Mouse (Mus musculus) midbrain, embryonic 15.5 days (tissue): ENCODE data around the gene Nop53. TPM values are rescaled to one million over a fixed set of nuclear protein-coding genes. Genes with fewer than 3 reads are reported as not detected.

Experiments
- ATAC-seq: fragments of 200-750 bp; cut with Nextera tagmentation; replicated peaks from 2 replicates; pipeline ENCODE4 v1.8.0; 2017; ENCODE audit warnings: moderate TSS enrichment
- H3K27ac ChIP-seq: fragments of 300-500 bp; sonication (generic); 2 replicates; pipeline ENCODE4 v1.5.1; 2015; ENCODE audit warnings: mild to moderate bottlenecking, inconsistent platforms
- H3K27me3 ChIP-seq: fragments of 300-500 bp; sonication (generic); replicated peaks from 2 replicates; pipeline ENCODE4 v1.6.1; 2015; ENCODE audit warnings: inconsistent platforms
- H3K36me3 ChIP-seq: fragments of 300-500 bp; sonication (generic); replicated peaks from 2 replicates; pipeline ENCODE4 v1.6.1; 2015; ENCODE audit warnings: inconsistent platforms
- H3K4me1 ChIP-seq: fragments of 300-500 bp; sonication (generic); 2 replicates; pipeline ENCODE4 v1.6.1; 2015; ENCODE audit warnings: inconsistent platforms
- H3K4me2 ChIP-seq: fragments of 300-500 bp; sonication (generic); 2 replicates; pipeline ENCODE4 v1.6.1; 2015; ENCODE audit warnings: inconsistent platforms, mild to moderate bottlenecking, moderate library complexity
- H3K4me3 ChIP-seq: fragments of 300-500 bp; sonication (generic); 2 replicates; pipeline ENCODE4 v1.5.1; 2015; ENCODE audit warnings: mild to moderate bottlenecking, inconsistent platforms
- H3K9ac ChIP-seq: fragments of 300-500 bp; sonication (generic); 2 replicates; pipeline ENCODE4 v1.6.1; 2015; ENCODE audit warnings: mild to moderate bottlenecking, inconsistent platforms
- H3K9me3 ChIP-seq: fragments of 300-500 bp; sonication (generic); 2 replicates; pipeline ENCODE4 v1.6.1; 2016; ENCODE audit warnings: inconsistent platforms
- WGBS: fragments of 180-500 bp; shearing (Covaris S2); methylation state at CpG from one replicate; pipeline ENCODE4 v1.1.7; 2015; ENCODE audit warnings: mixed read lengths; 5-methylcytosine and 5-hydroxymethylcytosine counted together
- polyA plus RNA-seq: library from polyadenylated mRNA; unstranded; fragments of >200 nt; fragmentation: Nextera tagmentation; extraction: Ambion mirVana; gene quantifications from 2 replicates; pipeline ENCODE4 v1.2.1, GENCODE M21; 2015

Gene Nop53
- polyA plus RNA-seq, 1 experiment from 2014 or later = 114 TPM

GRCm38 (mm10) chr7:15914751-15915150 lies 31.1 kb downstream of the Nop53 start:
- Histone ChIP-seq H3K4me2 (no peak overlapping the region), H3K4me1 (peaks cover 1% of the 10 kb centered on the region), H3K4me3 (no peak overlapping the region), H3K27me3 (no peaks in the 10 kb centered on the region), H3K9me3 (no peaks in the 10 kb centered on the region), H3K27ac (no peak overlapping the region), H3K36me3 (peaks cover 19% of the 10 kb centered on the region; the same call in 1 of the 2 replicates), H3K9ac (no peak overlapping the region)
- no peak for ATAC-seq
- 83% methylated on average over 2 of the region's 2 CpGs for WGBS

GRCm38 (mm10) chr7:15914252-15914651 lies 31.6 kb downstream of the Nop53 start:
- no peak for ATAC-seq
- no peaks in the 10 kb centered on the region for H3K4me1 ChIP-seq
- no peak overlapping the region for H3K9ac ChIP-seq
- H3K4me2 ChIP-seq = no peak overlapping the region
- H3K36me3 ChIP-seq = peaks cover 14% of the 10 kb centered on the region; the same call in 1 of the 2 replicates
- no peaks in the 10 kb centered on the region for H3K27me3 ChIP-seq
- H3K9me3 ChIP-seq = no peaks in the 10 kb centered on the region
- H3K4me3 ChIP-seq = no peak overlapping the region
- 49% methylated on average over 2 of the region's 2 CpGs for WGBS
- H3K27ac ChIP-seq = no peak overlapping the region

GRCm38 (mm10) chr7:15912183-15912582 lies 33.7 kb downstream of the Nop53 start:
- no peak overlapping the region for H3K9ac ChIP-seq
- H3K27ac ChIP-seq = no peak overlapping the region
- H3K27me3 ChIP-seq = no peaks in the 10 kb centered on the region
- H3K4me3 ChIP-seq = no peak overlapping the region
- no peak overlapping the region for H3K4me2 ChIP-seq
- peak; percentile 68 for ATAC-seq
- H3K4me1 ChIP-seq = no peaks in the 10 kb centered on the region
- H3K36me3 ChIP-seq = peaks cover 4% of the 10 kb centered on the region; the same call in 1 of the 2 replicates
- H3K9me3 ChIP-seq = no peaks in the 10 kb centered on the region
- WGBS = 0% methylated on average over 4 of the region's 4 CpGs

GRCm38 (mm10) chr7:15910521-15910920 lies 35.4 kb downstream of the Nop53 start:
- no peak overlapping the region for H3K9ac ChIP-seq
- no peaks in the 10 kb centered on the region for H3K9me3 ChIP-seq
- 87% methylated on average over 5 of the region's 5 CpGs for WGBS
- ATAC-seq = no peak
- H3K36me3 ChIP-seq = no peaks in the 10 kb centered on the region
- no peaks in the 10 kb centered on the region for H3K27me3 ChIP-seq
- no peak overlapping the region for H3K4me2 ChIP-seq
- no peaks in the 10 kb centered on the region for H3K4me1 ChIP-seq
- no peak overlapping the region for H3K4me3 ChIP-seq
- H3K27ac ChIP-seq = no peak overlapping the region

- WGBS = 84% methylated on average over 8 of the region's 8 CpGs
- H3K4me2 ChIP-seq = no peak overlapping the region
- no peak for ATAC-seq
- H3K4me1 ChIP-seq = no peaks in the 10 kb centered on the region
- H3K27ac ChIP-seq = no peak overlapping the region
- H3K9me3 ChIP-seq = no peaks in the 10 kb centered on the region
- H3K36me3 ChIP-seq = no peaks in the 10 kb centered on the region
- no peak overlapping the region for H3K9ac ChIP-seq
- no peak overlapping the region for H3K4me3 ChIP-seq
- no peaks in the 10 kb centered on the region for H3K27me3 ChIP-seq
Observed at GRCm38 (mm10) chr7:15907971-15908590, 37.8 kb downstream of the Nop53 start.

GRCm38 (mm10) chr7:15906602-15907001 lies 39.3 kb downstream of the Nop53 start:
- Histone ChIP-seq H3K9me3 (no peaks in the 10 kb centered on the region), H3K27ac (no peak overlapping the region), H3K4me3 (no peak overlapping the region), H3K4me1 (no peaks in the 10 kb centered on the region), H3K27me3 (no peaks in the 10 kb centered on the region), H3K4me2 (no peak overlapping the region), H3K36me3 (no peaks in the 10 kb centered on the region), H3K9ac (no peak overlapping the region)
- no peak for ATAC-seq
- WGBS = 87% methylated on average over 1 of the region's 1 CpGs

GRCm38 (mm10) chr7:15905861-15906260 lies 40.0 kb downstream of the Nop53 start:
- WGBS = 20% methylated on average over 7 of the region's 7 CpGs
- no peak for ATAC-seq

GRCm38 (mm10) chr7:15901366-15902048 lies 44.4 kb downstream of the Nop53 start:
- Histone ChIP-seq H3K9me3 (no peaks in the 10 kb centered on the region), H3K36me3 (no peaks in the 10 kb centered on the region), H3K4me2 (no peak overlapping the region), H3K9ac (no peak overlapping the region), H3K27me3 (no peaks in the 10 kb centered on the region), H3K4me1 (no peaks in the 10 kb centered on the region), H3K27ac (no peak overlapping the region), H3K4me3 (no peak overlapping the region)
- ATAC-seq = no peak
- 76% methylated on average over 9 of the region's 9 CpGs for WGBS

More at GRCm38 (mm10) chr7:15905861-15906260, 40.0 kb downstream of the Nop53 start:
- Histone ChIP-seq H3K36me3 (no peaks in the 10 kb centered on the region), H3K27ac (no peak overlapping the region), H3K4me2 (no peak overlapping the region), H3K9me3 (no peaks in the 10 kb centered on the region), H3K4me3 (no peak overlapping the region), H3K9ac (no peak overlapping the region), H3K27me3 (no peaks in the 10 kb centered on the region), H3K4me1 (no peaks in the 10 kb centered on the region)

- Histone ChIP-seq H3K4me2 (no peak overlapping the region), H3K27ac (no peak overlapping the region), H3K36me3 (no peaks in the 10 kb centered on the region), H3K4me1 (no peaks in the 10 kb centered on the region), H3K9me3 (no peaks in the 10 kb centered on the region), H3K27me3 (no peaks in the 10 kb centered on the region), H3K4me3 (no peak overlapping the region), H3K9ac (no peak overlapping the region)
- 84% methylated on average over 1 of the region's 1 CpGs for WGBS
- ATAC-seq = no peak
Observed at GRCm38 (mm10) chr7:15894251-15894650, 51.6 kb downstream of the Nop53 start.

Other genes starting within 250 kb of the Nop53 start
- gene Obox5, start 195.9 kb downstream of the Nop53 start, polyA plus RNA-seq = not detected in 2 replicates
- gene Obox6, start 106.4 kb downstream of the Nop53 start, polyA plus RNA-seq = not detected in 2 replicates
- gene Crx, start 66.1 kb downstream of the Nop53 start, polyA plus RNA-seq = 0.15 and 0.28 TPM in 2 replicates
- 0.27 TPM in 1 of 2 replicates, not detected in the other for gene Crxos, start 63.5 kb downstream of the Nop53 start, polyA plus RNA-seq
- 1,365 and 1,414 TPM in 2 replicates for gene Selenow, start 23.7 kb downstream of the Nop53 start, polyA plus RNA-seq
- 4.6 and 5.8 TPM in 2 replicates for gene Ehd2, start 21.5 kb upstream of the Nop53 start, polyA plus RNA-seq
- 9.2 TPM in 2 replicates for gene Bicra, start 101.8 kb upstream of the Nop53 start, polyA plus RNA-seq
- gene Zfp541, start 115.7 kb upstream of the Nop53 start, polyA plus RNA-seq = 0.05 and 0.10 TPM in 2 replicates
- gene Napa, start 152.4 kb upstream of the Nop53 start, polyA plus RNA-seq = 224 and 234 TPM in 2 replicates
- gene Kptn, start 173.8 kb upstream of the Nop53 start, polyA plus RNA-seq = 51.2 and 55.1 TPM in 2 replicates
- 0.80 and 0.88 TPM in 2 replicates for gene Slc8a2, start 183.8 kb upstream of the Nop53 start, polyA plus RNA-seq
- 164 and 166 TPM in 2 replicates for gene Meis3, start 229.0 kb upstream of the Nop53 start, polyA plus RNA-seq